8 mouse cellular contexts compared by ENCODE assay signal in genomic region chr12:27338721-27339170, GRCm38 (mm10). TPM values are rescaled to one million over a fixed set of nuclear protein-coding genes. Genes with fewer than 3 reads are reported as not detected.
A peak's percentile ranks its signal among the peaks of the same experiment; 100 is the strongest.
DNase-seq lines count a peak whose midpoint lies in the region; ATAC-seq and TF ChIP-seq lines count a peak whose summit lies in the region.

No protein-coding gene starts in this region.

- peak overlapping the region; percentile 54 for H3K4me3 ChIP-seq in kidney, adult 2 months (ENCODE audit: insufficient read depth, low read depth, low read length)
- peak overlapping the region; percentile 96 for H3K4me3 ChIP-seq in embryonic facial prominence, embryonic 11.5 days (ENCODE audit: low read depth, low read length)
- peak overlapping the region; percentile 100 for H3K4me3 ChIP-seq in hindbrain, embryonic 11.5 days (ENCODE audit: low read depth, low read length)
- peak overlapping the region; percentile 66 for H3K4me3 ChIP-seq in stomach, embryonic 15.5 days (replicated peaks)

- H3K27ac ChIP-seq in kidney, adult 2 months (ENCODE audit: insufficient read depth, low read depth, low read length) = no peak overlapping the region
- peak overlapping the region; percentile 94 for H3K27ac ChIP-seq in embryonic facial prominence, embryonic 11.5 days (replicated peaks; ENCODE audit: low read depth, low read length)
- peak overlapping the region; percentile 94 for H3K27ac ChIP-seq in hindbrain, embryonic 11.5 days (ENCODE audit: low read depth, low read length)
- peak overlapping the region; percentile 68 for H3K27ac ChIP-seq in stomach, embryonic 15.5 days

- no peak for ATAC-seq in embryonic facial prominence, embryonic 11.5 days (replicated peaks; ENCODE audit: insufficient number of reproducible peaks, low FRiP score, low TSS enrichment, low read depth)
- ATAC-seq in hindbrain, embryonic 11.5 days (ENCODE audit: low FRiP score) = no peak
- no peak for ATAC-seq in stomach, embryonic 15.5 days (ENCODE audit: insufficient read depth, low FRiP score, low read depth)

- H3K9me3 ChIP-seq in embryonic facial prominence, embryonic 11.5 days (replicated peaks; ENCODE audit: control insufficient read depth, low read length) = no peaks in the 10 kb centered on the region
- H3K9me3 ChIP-seq in hindbrain, embryonic 11.5 days (ENCODE audit: control insufficient read depth, low read length) = no peaks in the 10 kb centered on the region
- H3K9me3 ChIP-seq in stomach, embryonic 15.5 days = no peaks in the 10 kb centered on the region

- no peaks in the 10 kb centered on the region for H3K4me1 ChIP-seq in kidney, adult 2 months (ENCODE audit: control insufficient read depth, insufficient read depth, low read length)
- no peaks in the 10 kb centered on the region for H3K4me1 ChIP-seq in embryonic facial prominence, embryonic 11.5 days (ENCODE audit: control insufficient read depth, insufficient read depth, low read length)
- H3K4me1 ChIP-seq in hindbrain, embryonic 11.5 days (replicated peaks; ENCODE audit: control insufficient read depth, insufficient read depth, low read length) = peaks cover 2% of the 10 kb centered on the region; the same call in 1 of the 2 replicates
- no peaks in the 10 kb centered on the region for H3K4me1 ChIP-seq in stomach, embryonic 15.5 days

- TF ChIP-seq POLR2A in kidney, adult 2 months (IDR thresholded peaks at IDR 0.05; ENCODE audit: low read depth, low read length) = no peak

- no peaks in the 10 kb centered on the region for H3K36me3 ChIP-seq in kidney, adult 2 months (ENCODE audit: control insufficient read depth, insufficient read depth, low read length)
- no peaks in the 10 kb centered on the region for H3K36me3 ChIP-seq in embryonic facial prominence, embryonic 11.5 days (replicated peaks; ENCODE audit: control insufficient read depth, insufficient read depth, low read depth, low read length)
- 0 out of 2 replicates have a peak, but pooled peaks cover 4% of the 10 kb centered on the region for H3K36me3 ChIP-seq in hindbrain, embryonic 11.5 days (ENCODE audit: control insufficient read depth, insufficient read depth, low read length)
- no peaks in the 10 kb centered on the region for H3K36me3 ChIP-seq in stomach, embryonic 15.5 days

- no peak for TF ChIP-seq CTCF in kidney, adult 2 months (conservative IDR thresholded peaks at IDR 0.05; ENCODE audit: insufficient read depth, insufficient read length, low read depth, low read length)

- H3K9ac ChIP-seq in embryonic facial prominence, embryonic 11.5 days (replicated peaks; ENCODE audit: low read length) = peak overlapping the region; percentile 99
- H3K9ac ChIP-seq in hindbrain, embryonic 11.5 days (ENCODE audit: low read depth, low read length) = peak overlapping the region; percentile 99
- peak overlapping the region; percentile 60; the same call in 1 of the 2 replicates for H3K9ac ChIP-seq in stomach, embryonic 15.5 days

- WGBS in kidney, adult 2 months = under 1% methylated on average over 40 of the region's 40 CpGs
- 0% methylated on average over 40 of the region's 40 CpGs for WGBS in embryonic facial prominence, embryonic 11.5 days
- WGBS in hindbrain, embryonic 11.5 days = under 1% methylated on average over 29 of the region's 40 CpGs
- under 1% methylated on average over 40 of the region's 40 CpGs for WGBS in stomach, embryonic 15.5 days

- DNase-seq in kidney, adult 2 months = peak; percentile 18
- no peak for DNase-seq in kidney, adult 11 months
- DNase-seq in embryonic facial prominence, embryonic 11.5 days (ENCODE audit: low spot score) = peak; percentile 72
- no peak for DNase-seq in hindbrain, embryonic 11.5 days (ENCODE audit: low spot score)
- DNase-seq in left cerebral cortex, adult 18-20 months (ENCODE audit: low spot score in 2 of 2) = peak; percentile 36 to 66
- peak; percentile 61 for DNase-seq in mesoderm, embryonic 11.5 days (ENCODE audit: low read depth, low spot score)
- no peak for DNase-seq in adipocyte (ENCODE audit: low spot score)

- H3K27me3 ChIP-seq in kidney, adult 2 months (replicated peaks; ENCODE audit: control insufficient read depth, insufficient read depth, low read length) = 0 out of 2 replicates have a peak, but pooled peaks cover 3% of the 10 kb centered on the region
- no peaks in the 10 kb centered on the region for H3K27me3 ChIP-seq in embryonic facial prominence, embryonic 11.5 days (ENCODE audit: control insufficient read depth, insufficient read depth, low read length)
- no peaks in the 10 kb centered on the region for H3K27me3 ChIP-seq in hindbrain, embryonic 11.5 days (ENCODE audit: control insufficient read depth, insufficient read depth, low read length)
- H3K27me3 ChIP-seq in stomach, embryonic 15.5 days (replicated peaks) = no peaks in the 10 kb centered on the region

- H3K4me2 ChIP-seq in embryonic facial prominence, embryonic 11.5 days (ENCODE audit: low read depth, low read length) = peak overlapping the region; percentile 47
- peak overlapping the region; percentile 42 for H3K4me2 ChIP-seq in hindbrain, embryonic 11.5 days (replicated peaks; ENCODE audit: low read depth, low read length)
- peak overlapping the region; percentile 93 for H3K4me2 ChIP-seq in stomach, embryonic 15.5 days

RNA-seq across cellular contexts. Expression of gene Sox11, which starts 3.6 kb away (rescaled TPM):
- polyA plus RNA-seq in kidney, adult 2 months (2012; rRNA removed) = 0.06 and 0.08 TPM in 2 replicates
- polyA plus RNA-seq in embryonic facial prominence, embryonic 11.5 days (2014; fragmentation: Nextera tagmentation; extraction: Ambion mirVana) = 444 and 508 TPM in 2 replicates
- polyA plus RNA-seq in hindbrain, embryonic 11.5 days (2014; fragmentation: Nextera tagmentation; extraction: Ambion mirVana) = 728 and 786 TPM in 2 replicates
- 10 to 100 TPM; 12.0 to 14.4 TPM for total RNA-seq in left cerebral cortex, adult 18-20 months (2021)
- polyA plus RNA-seq in stomach, embryonic 15.5 days (2015; fragmentation: Nextera tagmentation; extraction: Ambion mirVana) = 30.8 and 35.7 TPM in 2 replicates

Comparison
In these comparisons a context has a peak if more than half of its experiments do, and no peak if none do; other contexts are left out.
1. DNase-seq: peak in kidney, adult 2 months (single experiment), embryonic facial prominence, embryonic 11.5 days (single experiment), left cerebral cortex, adult 18-20 months (2 of 2) and mesoderm, embryonic 11.5 days (single experiment); none in kidney, adult 11 months (single experiment), hindbrain, embryonic 11.5 days (single experiment) and adipocyte (single experiment).
2. H3K4me2 ChIP-seq: peak in every context shown above with its lines; median percentile 93 in stomach, embryonic 15.5 days; 47 in embryonic facial prominence, embryonic 11.5 days; 42 in hindbrain, embryonic 11.5 days.
3. RNA of gene Sox11, which starts 3.6 kb away (polyA plus RNA-seq): 728 to 786 TPM in hindbrain, embryonic 11.5 days, 444 to 508 TPM in embryonic facial prominence, embryonic 11.5 days and 30.8 to 35.7 TPM in stomach, embryonic 15.5 days; 0.06 to 0.08 TPM in kidney, adult 2 months; every median in the first group is over 10 times any median in the second.
4. Peak in every context shown above with its lines, with median percentiles within 50 percentile points of each other: H3K4me3 ChIP-seq and H3K9ac ChIP-seq.